Mouse (Mus musculus) liver, embryonic 12.5 days (tissue): ENCODE data around the gene Xaf1. TPM values are rescaled to one million over a fixed set of nuclear protein-coding genes. Genes with fewer than 3 reads are reported as not detected.
"Not testable (repeated sequence)": the region's sequence is repeated elsewhere in the genome, so short reads cannot be mapped to it uniquely, and the experiment has no call there.

ENCODE experiments used
- ATAC-seq: fragments of 200-750 bp; cut with Nextera tagmentation; 2 replicates; pipeline ENCODE4 v1.8.0; 2017; ENCODE audit warnings: moderate number of reproducible peaks, mild to moderate bottlenecking, moderate library complexity
- H3K27ac ChIP-seq: fragments of 300-500 bp; sonication (generic); 2 replicates; pipeline ENCODE4 v1.5.1; 2016; ENCODE audit warnings: mild to moderate bottlenecking
- H3K27me3 ChIP-seq: fragments of 300-500 bp; sonication (generic); replicated peaks from 2 replicates; pipeline ENCODE4 v1.6.1; 2016; ENCODE audit warnings: mild to moderate bottlenecking, moderate library complexity
- H3K36me3 ChIP-seq: fragments of 300-500 bp; sonication (generic); 2 replicates; pipeline ENCODE4 v1.6.1; 2016; ENCODE audit warnings: mild to moderate bottlenecking, moderate library complexity
- H3K4me1 ChIP-seq: fragments of 300-500 bp; sonication (generic); 2 replicates; pipeline ENCODE4 v1.6.1; 2016
- H3K4me2 ChIP-seq: fragments of 300-500 bp; sonication (generic); 2 replicates; pipeline ENCODE4 v1.6.1; 2016; ENCODE audit warnings: mild to moderate bottlenecking, moderate library complexity
- H3K4me3 ChIP-seq: fragments of 300-500 bp; sonication (generic); 2 replicates; pipeline ENCODE4 v1.5.1; 2016; ENCODE audit warnings: mild to moderate bottlenecking, moderate library complexity
- H3K9ac ChIP-seq: fragments of 300-500 bp; sonication (generic); 2 replicates; pipeline ENCODE4 v1.6.1; 2016; ENCODE audit warnings: mild to moderate bottlenecking, moderate library complexity
- H3K9me3 ChIP-seq: fragments of 300-500 bp; sonication (generic); replicated peaks from 2 replicates; pipeline ENCODE4 v1.6.1; 2016; ENCODE audit warnings: mild to moderate bottlenecking, moderate library complexity
- WGBS: fragments of 180-500 bp; shearing (Covaris S2); methylation state at CpG from one replicate; pipeline ENCODE4 v1.1.7; 2016; ENCODE audit not compliant: insufficient replicate concordance; 5-methylcytosine and 5-hydroxymethylcytosine counted together
- polyA plus RNA-seq: library from polyadenylated mRNA; unstranded; fragments of >200 nt; fragmentation: Nextera tagmentation; extraction: Ambion mirVana; gene quantifications from 2 replicates; pipeline ENCODE4 v1.2.1, GENCODE M21; 2016

Gene Xaf1
- polyA plus RNA-seq, 1 experiment from 2014 or later, result 2.2 TPM

- no peak overlapping the region for H3K4me3 ChIP-seq
- H3K27me3 ChIP-seq, result peaks cover 52% of the 10 kb centered on the region
- WGBS, result 52% methylated on average over 5 of the region's 5 CpGs
- H3K36me3 ChIP-seq, result no peaks in the 10 kb centered on the region
- H3K9ac ChIP-seq, result no peak overlapping the region
- H3K27ac ChIP-seq, result no peak overlapping the region
- no peaks in the 10 kb centered on the region for H3K9me3 ChIP-seq
- no peak overlapping the region for H3K4me2 ChIP-seq
- no peak for ATAC-seq
- no peaks in the 10 kb centered on the region for H3K4me1 ChIP-seq
These were observed 16.6 kb downstream of the Xaf1 start for GRCm38 (mm10) chr11:72318026-72318425.

GRCm38 (mm10) chr11:72324431-72324830 lies 23.0 kb downstream of the Xaf1 start:
- WGBS, result 51% methylated on average over 3 of the region's 3 CpGs
- ATAC-seq, result no peak
- H3K27me3 ChIP-seq, result peaks cover 3% of the 10 kb centered on the region; the same call in 1 of the 2 replicates

GRCm38 (mm10) chr11:72325701-72326100 lies 24.3 kb downstream of the Xaf1 start:
- Histone ChIP-seq H3K36me3 (no peaks in the 10 kb centered on the region), H3K27ac (no peak overlapping the region), H3K9ac (no peak overlapping the region), H3K4me1 (no peaks in the 10 kb centered on the region), H3K27me3 (peaks cover 3% of the 10 kb centered on the region; the same call in 1 of the 2 replicates), H3K4me2 (no peak overlapping the region), H3K9me3 (no peaks in the 10 kb centered on the region), H3K4me3 (no peak overlapping the region)
- no peak for ATAC-seq
- 63% methylated on average over 4 of the region's 4 CpGs for WGBS

More at GRCm38 (mm10) chr11:72324431-72324830, 23.0 kb downstream of the Xaf1 start:
- H3K4me3 ChIP-seq, result no peak overlapping the region
- H3K9ac ChIP-seq, result no peak overlapping the region
- no peak overlapping the region for H3K27ac ChIP-seq
- H3K4me2 ChIP-seq, result no peak overlapping the region
- no peaks in the 10 kb centered on the region for H3K4me1 ChIP-seq
- H3K9me3 ChIP-seq, result no peaks in the 10 kb centered on the region
- no peaks in the 10 kb centered on the region for H3K36me3 ChIP-seq

GRCm38 (mm10) chr11:72332951-72333667 lies 31.7 kb downstream of the Xaf1 start:
- Histone ChIP-seq H3K27me3 (0 out of 2 replicates have a peak, but pooled peaks cover 5% of the 10 kb centered on the region), H3K4me2 (no peak overlapping the region), H3K36me3 (no peaks in the 10 kb centered on the region), H3K4me1 (no peaks in the 10 kb centered on the region), H3K9ac (no peak overlapping the region), H3K4me3 (no peak overlapping the region), H3K27ac (no peak overlapping the region), H3K9me3 (no peaks in the 10 kb centered on the region)
- ATAC-seq, result no peak
- WGBS, result 69% methylated on average over 9 of the region's 9 CpGs

- H3K4me3 ChIP-seq, result no peak overlapping the region
- no peak overlapping the region for H3K9ac ChIP-seq
- H3K27me3 ChIP-seq, result peaks cover 13% of the 10 kb centered on the region; the same call in 1 of the 2 replicates
- 53% methylated on average over 4 of the region's 4 CpGs for WGBS
- H3K27ac ChIP-seq, result no peak overlapping the region
- H3K9me3 ChIP-seq, result no peaks in the 10 kb centered on the region
- no peaks in the 10 kb centered on the region for H3K36me3 ChIP-seq
- ATAC-seq, result no peak
- H3K4me1 ChIP-seq, result no peaks in the 10 kb centered on the region
- H3K4me2 ChIP-seq, result no peak overlapping the region
These were observed 33.2 kb downstream of the Xaf1 start for GRCm38 (mm10) chr11:72334653-72335052.

GRCm38 (mm10) chr11:72336726-72337125 lies 35.3 kb downstream of the Xaf1 start:
- no peak overlapping the region for H3K27ac ChIP-seq
- H3K36me3 ChIP-seq, result no peaks in the 10 kb centered on the region
- no peaks in the 10 kb centered on the region for H3K4me1 ChIP-seq
- H3K4me3 ChIP-seq, result no peak overlapping the region
- H3K9ac ChIP-seq, result no peak overlapping the region
- H3K9me3 ChIP-seq, result no peaks in the 10 kb centered on the region
- no peak overlapping the region for H3K4me2 ChIP-seq
- H3K27me3 ChIP-seq, result peaks cover 13% of the 10 kb centered on the region; the same call in 1 of the 2 replicates
- 60% methylated on average over 8 of the region's 8 CpGs for WGBS
- no peak for ATAC-seq

GRCm38 (mm10) chr11:72338437-72338871 lies 37.0 kb downstream of the Xaf1 start:
- peaks cover 13% of the 10 kb centered on the region; the same call in 1 of the 2 replicates for H3K27me3 ChIP-seq
- no peaks in the 10 kb centered on the region for H3K4me1 ChIP-seq
- WGBS, result 63% methylated on average over 5 of the region's 5 CpGs
- H3K4me3 ChIP-seq, result no peak overlapping the region
- ATAC-seq, result no peak
- H3K36me3 ChIP-seq, result no peaks in the 10 kb centered on the region
- H3K9me3 ChIP-seq, result no peaks in the 10 kb centered on the region
- no peak overlapping the region for H3K27ac ChIP-seq
- no peak overlapping the region for H3K4me2 ChIP-seq
- H3K9ac ChIP-seq, result no peak overlapping the region

- H3K27me3 ChIP-seq, result peaks cover 13% of the 10 kb centered on the region; the same call in 1 of the 2 replicates
- no peak overlapping the region for H3K27ac ChIP-seq
- no peak overlapping the region for H3K4me3 ChIP-seq
- WGBS, result 67% methylated on average over 4 of the region's 4 CpGs
- H3K4me2 ChIP-seq, result no peak overlapping the region
- H3K36me3 ChIP-seq, result no peaks in the 10 kb centered on the region
- no peak overlapping the region for H3K9ac ChIP-seq
- H3K4me1 ChIP-seq, result 0 out of 2 replicates have a peak, but pooled peaks cover 4% of the 10 kb centered on the region
- ATAC-seq, result no peak
- H3K9me3 ChIP-seq, result no peaks in the 10 kb centered on the region
These were observed 38.3 kb downstream of the Xaf1 start for GRCm38 (mm10) chr11:72339716-72340115.

GRCm38 (mm10) chr11:72342549-72343237 lies 41.3 kb downstream of the Xaf1 start:
- no peak overlapping the region for H3K4me3 ChIP-seq
- no peaks in the 10 kb centered on the region for H3K9me3 ChIP-seq
- H3K4me2 ChIP-seq, result 0 out of 2 replicates have a peak overlapping the region, but pooled peaks have one; percentile 3
- peak; percentile 66 for ATAC-seq
- 7% methylated on average over 7 of the region's 7 CpGs for WGBS
- 0 out of 2 replicates have a peak, but pooled peaks cover 4% of the 10 kb centered on the region for H3K4me1 ChIP-seq
- H3K27me3 ChIP-seq, result peaks cover 8% of the 10 kb centered on the region; the same call in 1 of the 2 replicates
- H3K27ac ChIP-seq, result no peak overlapping the region
- no peak overlapping the region for H3K9ac ChIP-seq
- no peaks in the 10 kb centered on the region for H3K36me3 ChIP-seq

GRCm38 (mm10) chr11:72343238-72343625 lies 41.8 kb downstream of the Xaf1 start:
- not testable (repeated sequence) for H3K27me3 ChIP-seq, H3K4me3 ChIP-seq, H3K9ac ChIP-seq, H3K27ac ChIP-seq, H3K36me3 ChIP-seq, H3K4me2 ChIP-seq, H3K4me1 ChIP-seq, H3K9me3 ChIP-seq, ATAC-seq
- WGBS, result 75% methylated on average over 5 of the region's 5 CpGs

GRCm38 (mm10) chr11:72343904-72344303 lies 42.5 kb downstream of the Xaf1 start:
- H3K9ac ChIP-seq, result no peak overlapping the region
- H3K36me3 ChIP-seq, result no peaks in the 10 kb centered on the region
- ATAC-seq, result no peak
- peaks cover 4% of the 10 kb centered on the region; the same call in 1 of the 2 replicates for H3K27me3 ChIP-seq
- 0 out of 2 replicates have a peak overlapping the region, but pooled peaks have one; percentile 6 for H3K4me2 ChIP-seq
- H3K4me3 ChIP-seq, result no peak overlapping the region
- no peaks in the 10 kb centered on the region for H3K9me3 ChIP-seq
- WGBS, result 21% methylated on average over 8 of the region's 8 CpGs
- H3K27ac ChIP-seq, result no peak overlapping the region
- H3K4me1 ChIP-seq, result 0 out of 2 replicates have a peak, but pooled peaks cover 4% of the 10 kb centered on the region

- Histone ChIP-seq H3K27me3 (no peaks in the 10 kb centered on the region), H3K27ac (no peak overlapping the region), H3K36me3 (no peaks in the 10 kb centered on the region), H3K4me3 (no peak overlapping the region), H3K4me1 (0 out of 2 replicates have a peak, but pooled peaks cover 4% of the 10 kb centered on the region), H3K9me3 (no peaks in the 10 kb centered on the region), H3K9ac (no peak overlapping the region), H3K4me2 (no peak overlapping the region)
- WGBS, result 66% methylated on average over 11 of the region's 11 CpGs
- ATAC-seq, result no peak
These were observed 43.1 kb downstream of the Xaf1 start for GRCm38 (mm10) chr11:72344486-72344885.
